Mouse (Mus musculus) A20 (cell line): Measurements from ENCODE around the gene Spint3.
A peak's percentile ranks its signal among the peaks of the same experiment; 100 is the strongest.
"Not testable (repeated sequence)": the region's sequence is repeated elsewhere in the genome, so short reads cannot be mapped to it uniquely, and the experiment has no call there.

ENCODE experiments used
- DNase-seq: peaks from one replicate; pipeline ENCODE4 v3.0.0-alpha.2; 2011; ENCODE audit warnings: low read depth, low spot score

Gene Spint3

DNA sequence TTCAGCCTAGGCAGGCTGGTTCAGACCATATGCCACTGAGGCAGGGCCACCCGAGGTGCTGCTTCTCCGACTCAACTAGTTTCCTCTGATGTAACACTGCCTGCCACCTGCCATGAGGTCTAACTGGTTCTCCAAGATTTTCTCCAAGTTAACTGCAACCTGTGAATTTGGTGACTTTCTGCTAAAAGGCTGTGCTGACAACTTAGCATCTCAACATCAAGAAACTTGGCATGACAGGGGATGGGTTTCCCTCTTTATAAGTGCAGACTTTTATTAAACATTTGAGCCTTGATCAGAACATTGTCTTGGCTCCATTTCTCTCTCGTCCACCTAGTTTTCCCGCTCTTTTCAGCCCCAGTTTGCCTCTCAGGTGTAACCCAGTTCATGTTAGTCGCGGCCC is at the start of gene Spint3:
Spint3 (minus strand) TSS at position 101 of the 400 bp plus-strand sequence.
- not testable (repeated sequence) for DNase-seq

DNA sequence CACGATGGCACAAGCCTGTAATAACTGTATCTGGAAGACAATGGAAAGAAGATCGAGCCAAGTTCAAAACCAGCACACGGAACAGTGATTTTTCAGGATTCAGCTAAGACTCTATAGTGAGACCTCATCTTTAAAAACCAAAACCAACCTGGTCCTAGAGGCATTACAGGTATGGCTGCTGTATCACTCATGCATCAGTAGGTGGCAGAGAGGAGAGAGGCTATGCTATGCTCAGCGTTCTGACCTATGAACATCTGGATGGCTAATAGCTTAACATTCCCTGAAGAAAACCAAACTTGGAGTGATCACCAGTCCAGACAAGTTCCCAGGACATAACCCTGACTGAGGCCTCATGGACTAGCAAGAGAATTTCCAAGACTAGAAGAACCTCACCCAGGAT is 48.5 kb upstream of the Spint3 start:
- DNase-seq: no peak

DNA sequence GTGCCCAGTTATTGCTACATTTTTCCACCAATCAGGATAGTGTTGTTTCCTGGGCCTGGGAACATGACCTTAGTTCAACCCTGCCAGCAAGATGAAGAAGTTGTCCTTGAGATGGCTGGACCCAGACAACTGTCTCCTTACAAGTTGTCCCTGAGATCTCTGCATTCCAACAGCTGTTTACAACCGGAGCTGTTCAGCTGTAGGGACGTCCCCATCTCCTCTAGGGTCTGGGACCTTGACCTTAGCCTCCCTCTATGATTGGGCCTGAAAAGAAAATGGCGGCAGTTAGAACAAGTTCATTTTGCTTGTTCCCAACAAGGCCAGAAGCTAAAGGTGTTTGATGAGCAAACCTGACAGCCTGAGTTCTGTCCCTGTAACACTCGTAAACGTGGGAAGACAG is 45.8 kb upstream of the Spint3 start:
- no peak for DNase-seq

DNA sequence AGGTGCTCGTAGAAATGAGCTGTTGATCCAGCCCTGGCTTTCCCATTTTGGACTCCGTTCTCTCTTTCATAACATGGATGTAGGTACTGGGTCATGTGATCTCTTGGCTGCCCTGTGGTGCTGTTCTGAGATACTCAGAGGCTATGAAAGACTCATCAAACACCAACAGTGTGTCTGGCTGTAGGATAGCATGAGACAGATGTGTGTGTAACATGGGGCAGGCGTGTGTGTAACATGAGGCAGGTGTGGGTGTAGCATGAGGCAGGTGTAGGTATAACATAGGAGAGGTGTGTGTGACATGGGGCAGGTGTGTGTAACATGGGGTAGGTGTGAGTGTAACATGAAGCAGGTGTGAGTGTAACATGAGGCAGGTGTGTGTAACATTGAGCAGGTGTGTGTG is 42.1 kb upstream of the Spint3 start:
- DNase-seq: no peak

DNA sequence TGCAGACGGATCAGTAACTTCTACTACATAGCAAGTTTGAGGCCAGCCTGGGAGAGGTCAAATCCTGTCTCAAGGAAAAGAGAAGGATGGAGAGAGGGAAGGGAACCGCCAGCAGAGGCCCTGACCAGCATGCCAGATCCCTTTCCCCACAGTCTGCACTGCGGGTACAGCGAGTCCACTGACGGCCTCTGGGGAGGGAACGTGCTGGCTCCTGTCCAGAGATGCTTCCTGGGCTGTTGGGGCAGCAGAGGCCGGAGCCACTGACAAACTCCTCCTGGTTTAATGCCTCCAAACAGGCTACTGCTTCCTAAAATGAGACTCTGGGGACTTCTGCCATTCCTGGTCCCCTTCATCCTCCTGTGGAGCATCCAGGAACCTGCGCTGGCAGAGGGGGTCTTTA is 40.2 kb upstream of the Spint3 start, which contains the start of the genes Wfdc6b and Wfdc8:
Wfdc6b (plus strand) TSS at position 52 of the 400 bp plus-strand sequence.
Wfdc8 (minus strand) TSS at position 156 of the 400 bp plus-strand sequence.
- DNase-seq: not testable (repeated sequence)

DNA sequence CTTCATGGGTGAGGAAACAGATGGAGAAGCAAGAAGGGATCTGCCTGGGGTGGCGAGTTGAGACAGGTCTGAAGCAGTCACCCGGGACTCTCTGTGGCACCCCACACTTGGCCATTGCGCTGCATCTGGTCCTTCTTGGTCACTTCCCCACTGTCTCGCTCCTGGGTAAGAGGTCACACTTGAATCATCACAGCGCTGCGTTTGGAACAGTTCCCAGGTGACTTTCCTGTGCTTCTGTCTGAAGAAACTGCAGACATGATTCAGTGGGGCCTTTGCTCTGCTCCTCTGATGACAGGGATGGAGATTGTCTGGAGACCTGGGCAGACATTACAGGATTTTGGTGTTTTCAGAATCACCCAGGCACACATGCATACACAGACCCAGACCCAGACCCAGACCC is 35.5 kb upstream of the Spint3 start:
- DNase-seq: no peak

DNA sequence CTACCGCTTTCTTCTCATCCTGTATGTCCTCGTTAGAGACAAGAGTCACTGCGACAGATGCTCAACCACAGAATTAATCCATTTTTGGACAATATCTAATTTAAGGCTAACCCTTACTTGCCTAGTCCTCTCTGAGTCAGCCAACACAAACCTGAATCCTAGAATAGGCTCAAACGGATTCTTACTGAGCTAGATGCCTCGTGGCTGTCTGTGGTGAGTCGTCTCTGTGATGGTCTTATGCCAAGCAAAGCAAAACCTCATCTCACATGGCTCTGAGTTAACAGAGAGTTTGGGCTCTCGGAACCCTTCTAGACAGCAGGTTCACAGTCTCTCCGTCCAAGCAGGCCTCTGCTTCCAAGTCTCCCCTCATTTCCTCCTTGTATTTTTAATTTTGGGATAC is 31.2 kb upstream of the Spint3 start:
- DNase-seq: no peak

DNA sequence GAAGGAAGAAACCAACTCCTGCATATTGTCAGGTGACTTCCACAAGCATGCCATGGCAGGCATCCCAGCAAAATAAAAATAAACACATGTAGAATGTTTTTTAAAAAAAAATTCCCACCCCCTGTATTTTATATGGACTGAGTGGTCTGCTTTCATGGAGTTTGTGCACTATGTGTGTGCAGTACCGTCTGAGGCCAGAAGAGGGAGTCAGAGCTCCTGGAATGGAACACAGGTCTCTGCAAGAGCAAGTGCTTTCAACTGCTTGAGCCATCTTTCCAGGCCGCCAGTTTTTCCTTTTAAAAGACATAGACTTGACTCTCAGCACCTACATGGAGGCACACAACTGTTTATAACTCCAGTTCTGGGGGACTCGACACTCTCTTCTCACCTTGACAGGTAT is 30.2 kb upstream of the Spint3 start:
- no peak for DNase-seq

DNA sequence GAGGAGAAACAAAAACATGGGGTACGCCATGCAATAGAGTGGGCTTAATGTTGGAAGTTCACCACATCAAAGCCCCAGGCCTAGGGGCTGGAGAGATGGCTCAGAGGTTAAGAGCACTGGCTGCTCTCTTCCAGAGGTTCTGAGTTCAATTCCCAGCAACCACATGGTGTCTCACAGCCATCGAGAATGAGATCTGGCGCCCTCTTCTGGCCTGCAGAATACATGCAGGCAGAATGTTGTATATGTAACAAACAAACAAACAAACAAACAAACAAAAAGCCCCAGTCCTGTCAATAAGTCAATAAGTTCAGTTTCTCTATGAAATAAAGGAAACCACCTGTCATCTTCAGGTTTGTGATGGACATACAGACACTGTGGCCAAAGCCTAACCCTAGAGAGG is 26.9 kb upstream of the Spint3 start:
- DNase-seq: peak; percentile 31

DNA sequence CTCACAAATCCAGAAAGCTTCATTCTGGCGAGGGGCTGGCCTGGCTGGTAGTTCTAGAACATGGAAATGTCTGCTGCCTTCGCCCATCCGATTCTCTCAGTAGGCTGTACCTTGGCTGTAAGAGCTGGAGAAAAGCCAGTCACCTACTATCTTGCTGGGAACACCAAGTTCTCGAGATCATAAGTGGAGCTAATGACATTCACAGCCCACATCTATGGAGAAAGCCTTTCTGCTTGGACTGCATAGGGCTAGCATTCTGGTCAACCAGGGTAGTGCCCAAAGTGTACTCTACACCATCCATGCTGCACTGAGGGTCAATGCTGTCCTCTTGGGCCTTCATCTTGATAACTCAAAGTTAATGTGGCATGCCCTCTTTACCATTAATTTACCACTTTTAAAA is 20.2 kb upstream of the Spint3 start, which contains the start of gene Eppin:
Eppin (minus strand) TSS at position 101 of the 400 bp plus-strand sequence.
- DNase-seq: no peak

DNA sequence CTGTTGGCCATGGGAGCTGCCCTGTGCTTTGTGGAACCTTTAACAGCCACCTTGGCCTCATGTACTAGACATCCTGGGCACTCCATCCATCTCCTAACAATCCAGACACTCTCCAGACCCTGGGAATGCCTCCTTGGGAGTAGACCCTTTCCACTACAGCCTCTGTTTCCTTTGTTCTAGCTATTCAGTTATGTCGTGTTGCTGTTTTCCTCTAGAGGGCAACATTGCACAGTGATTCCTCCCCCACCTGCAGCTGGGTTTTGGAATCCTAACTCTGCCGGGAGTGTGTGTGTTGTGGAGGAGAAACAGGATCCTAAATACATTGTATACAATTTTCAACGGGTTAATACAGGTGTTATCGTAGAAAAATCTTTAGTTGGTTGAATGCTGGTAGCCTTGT is 18.8 kb upstream of the Spint3 start:
- DNase-seq: peak; percentile 38

DNA sequence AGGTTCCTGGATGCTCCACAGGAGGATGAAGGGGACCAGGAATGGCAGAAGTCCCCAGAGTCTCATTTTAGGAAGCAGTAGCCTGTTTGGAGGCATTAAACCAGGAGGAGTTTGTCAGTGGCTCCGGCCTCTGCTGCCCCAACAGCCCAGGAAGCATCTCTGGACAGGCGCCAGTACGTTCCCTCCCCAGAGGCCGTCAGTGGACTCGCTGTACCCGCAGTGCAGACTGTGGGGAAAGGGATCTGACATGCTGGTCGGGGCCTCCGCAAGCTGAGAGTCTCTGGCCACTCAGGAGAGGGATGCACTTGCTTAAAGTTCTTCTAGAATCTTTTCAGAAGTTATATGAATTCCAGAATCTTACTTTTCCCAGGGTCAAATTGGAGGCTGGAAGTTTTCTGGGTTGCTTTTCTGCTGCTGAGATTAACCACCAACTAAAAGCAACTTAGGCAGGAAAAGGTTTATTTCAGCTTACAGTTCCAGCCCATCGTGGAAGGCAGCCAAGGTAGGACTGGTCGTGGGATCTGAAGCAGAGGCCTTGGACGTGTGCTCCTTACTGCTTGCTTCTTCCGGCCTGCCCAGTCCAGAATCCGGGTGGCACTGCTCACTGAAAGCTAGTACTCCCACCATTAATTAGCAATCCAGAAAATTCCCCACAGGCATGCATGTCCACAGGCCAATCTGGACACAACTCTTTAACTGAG is 11.9 kb upstream of the Spint3 start, which contains the start of gene Wfdc6a:
Wfdc6a (minus strand) TSS at position 423 of the 701 bp plus-strand sequence.
- DNase-seq: not testable (repeated sequence)

DNA sequence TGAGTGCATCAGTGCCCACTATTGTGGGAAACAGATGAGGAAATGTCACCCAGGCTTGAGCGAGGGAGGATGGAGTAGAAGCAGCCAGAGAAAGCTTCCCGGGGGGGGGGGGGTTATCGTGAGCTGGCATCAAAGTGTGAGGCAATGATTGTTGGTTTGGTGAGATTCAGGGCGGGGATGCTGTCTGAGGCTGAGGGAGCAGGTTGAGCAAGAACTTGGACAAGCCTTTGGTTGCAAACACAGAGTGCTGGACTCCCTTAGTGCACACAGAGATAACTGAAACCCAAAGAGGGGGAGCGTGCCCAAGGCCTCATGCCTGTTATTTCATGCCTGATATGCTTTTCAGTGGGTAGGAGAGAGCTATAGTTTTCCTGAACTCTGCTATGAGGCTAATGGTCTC is 5.8 kb downstream of the Spint3 start:
- no peak for DNase-seq

DNA sequence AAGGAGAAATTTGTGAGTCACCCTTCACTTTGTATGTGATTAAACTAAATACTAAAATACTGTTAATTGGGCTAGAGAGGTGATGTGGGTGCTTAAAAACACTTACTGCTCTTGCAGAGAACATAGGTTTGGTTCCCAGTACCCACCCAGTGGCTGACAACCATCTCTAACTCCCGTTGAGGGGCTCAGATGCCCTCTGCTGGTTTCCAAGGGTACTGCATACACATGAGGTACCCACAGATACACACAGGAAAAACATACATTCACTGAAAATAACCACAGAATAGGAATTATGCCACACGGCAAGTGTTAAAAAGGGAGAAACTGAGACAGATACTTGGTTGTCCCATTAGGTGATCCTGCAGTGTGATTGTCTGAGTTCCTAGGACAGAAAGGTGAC is 6.3 kb downstream of the Spint3 start:
- peak; percentile 10 for DNase-seq

DNA sequence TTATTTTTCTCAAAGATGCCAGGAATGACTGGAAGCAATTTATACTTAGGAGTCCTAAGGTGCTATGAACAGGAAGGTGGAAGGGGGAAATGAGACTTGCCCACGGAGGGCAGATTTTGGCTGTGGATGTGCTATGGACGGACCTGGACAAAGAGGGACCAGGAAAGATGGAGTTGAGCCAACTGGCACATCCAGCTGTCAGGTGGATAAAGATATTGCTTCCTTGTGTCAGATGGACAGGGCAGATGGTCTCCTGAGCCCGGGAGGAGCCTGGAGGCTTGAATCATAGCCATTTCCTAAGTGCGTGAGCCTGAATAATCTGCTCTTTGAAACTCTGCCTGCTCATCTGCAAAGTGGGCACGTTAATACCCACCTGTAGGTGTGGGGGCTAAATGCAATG is 8.9 kb downstream of the Spint3 start:
- DNase-seq: no peak

DNA sequence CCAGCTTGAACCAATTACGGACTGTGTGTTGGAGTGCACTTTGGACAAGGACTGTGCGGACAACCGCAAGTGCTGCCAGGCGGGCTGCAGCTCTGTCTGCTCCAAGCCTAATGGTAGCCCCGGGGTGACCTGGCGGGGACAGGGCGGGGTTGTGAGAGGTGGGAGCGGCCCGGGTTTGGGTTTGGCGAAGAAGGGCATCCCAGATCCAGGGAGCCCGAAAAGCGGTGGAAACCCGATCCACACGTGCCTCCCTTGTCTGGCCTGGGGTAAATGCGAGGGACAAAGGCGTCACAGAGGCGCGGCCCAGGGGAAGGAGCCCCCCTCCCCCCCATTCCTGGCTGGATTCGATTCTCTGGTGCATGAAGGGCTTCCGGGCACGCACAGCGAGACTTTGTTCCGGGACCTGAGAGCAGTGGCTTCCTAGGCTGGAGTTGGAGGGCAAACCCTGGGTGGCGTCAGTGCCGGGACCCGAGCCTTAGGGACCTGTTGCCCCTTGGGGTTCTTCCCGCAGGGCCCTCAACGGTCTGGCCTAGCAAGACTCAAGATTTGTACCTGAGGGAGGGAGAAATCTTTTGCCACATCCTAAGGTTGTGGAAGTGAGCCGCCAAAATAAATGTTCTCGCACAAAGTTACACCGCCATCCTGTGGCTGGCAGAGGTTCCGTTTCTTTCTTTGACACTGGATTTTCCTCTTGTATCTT is 9.8 kb downstream of the Spint3 start:
- no peak for DNase-seq

DNA sequence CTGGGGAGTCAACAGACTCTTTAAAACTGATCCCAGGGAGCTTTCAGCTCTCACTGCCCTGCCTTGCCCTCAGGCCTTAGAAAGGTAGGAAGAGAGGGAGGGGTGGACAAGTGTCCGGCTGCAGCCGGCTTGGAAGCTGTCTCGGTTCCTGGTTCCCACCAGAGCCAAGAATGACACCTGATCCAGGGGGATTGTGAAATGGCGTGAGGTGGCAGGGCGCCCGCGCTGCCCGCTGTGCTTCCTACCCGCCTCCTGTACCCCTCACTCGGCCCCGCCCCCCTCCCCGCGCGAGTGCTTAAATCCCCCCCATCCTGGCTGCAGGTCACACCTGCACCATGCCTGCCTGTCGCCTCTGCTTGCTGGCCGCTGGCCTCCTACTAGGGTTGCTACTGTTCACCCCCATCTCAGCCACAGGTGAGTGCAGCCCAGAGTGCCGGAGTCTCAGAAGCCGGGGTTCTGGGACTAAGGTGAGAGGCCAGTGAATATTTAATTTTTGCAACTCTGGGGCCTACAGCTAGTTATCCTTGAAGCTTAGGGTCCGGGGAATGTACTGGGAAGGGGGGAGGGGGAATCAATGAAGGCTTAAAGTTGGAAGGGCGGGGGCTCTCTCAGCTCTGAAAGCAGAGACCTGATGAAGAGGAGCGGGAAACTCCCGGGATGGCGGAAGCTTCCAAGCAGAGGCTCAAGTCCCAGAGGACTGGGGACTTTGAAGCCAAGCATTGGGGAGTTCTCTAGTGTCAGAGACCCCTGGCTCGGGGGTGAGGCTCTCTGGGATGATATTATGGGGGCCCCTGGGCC is 10.7 kb downstream of the Spint3 start, which contains the start of gene Wfdc2:
Wfdc2 (plus strand) TSS at position 23 of the 798 bp plus-strand sequence.
- no peak for DNase-seq

DNA sequence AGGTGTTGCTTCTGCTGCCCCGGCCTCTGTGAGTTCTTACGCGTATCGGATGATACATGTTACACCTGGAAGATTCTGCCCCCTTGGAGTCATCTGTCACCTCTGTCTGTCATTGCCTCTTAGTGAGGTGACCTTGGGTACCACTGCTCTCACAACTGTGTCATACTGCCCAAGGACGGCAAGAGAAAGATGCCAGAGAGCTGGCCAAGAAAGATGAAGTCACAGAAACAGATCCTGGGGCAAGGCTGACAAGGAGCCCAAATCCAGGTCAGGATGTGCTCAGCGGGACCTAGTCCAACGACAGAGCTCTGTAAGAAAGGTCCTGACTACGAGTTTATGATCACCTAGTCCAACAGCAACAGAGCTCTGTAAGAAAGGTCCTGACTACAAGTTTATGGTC is 13.2 kb downstream of the Spint3 start:
- no peak for DNase-seq

DNA sequence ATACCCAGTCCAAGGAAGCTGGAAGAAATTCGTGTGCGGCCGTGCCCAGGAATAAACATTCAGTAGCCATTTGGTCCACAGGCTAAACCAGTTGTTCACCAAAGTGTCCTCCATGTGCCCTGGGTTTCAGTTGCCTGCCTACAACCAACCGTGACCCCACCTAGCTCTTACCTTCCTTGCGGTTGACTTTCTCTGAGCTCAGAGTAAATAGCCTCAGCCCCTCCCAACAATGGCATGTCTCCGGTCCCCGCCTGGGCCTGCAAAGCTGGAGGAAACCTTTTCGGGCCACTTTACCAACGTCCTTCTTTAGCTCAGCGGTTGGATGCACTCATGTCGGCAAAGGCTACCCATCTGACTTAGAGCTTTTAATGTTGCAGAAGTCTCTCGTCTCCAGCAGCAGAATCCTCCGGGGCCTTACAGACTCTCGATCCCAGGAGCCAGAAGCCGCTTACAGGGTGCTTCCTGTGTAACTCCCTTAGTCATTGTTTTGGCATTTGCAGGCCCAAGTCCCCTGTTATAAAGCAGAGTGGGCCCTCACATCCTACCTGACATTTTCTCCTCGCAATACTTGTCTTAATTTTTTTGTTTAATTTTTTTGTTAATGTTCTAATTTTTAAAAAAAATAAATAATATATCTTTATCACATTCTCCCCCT is 14.1 kb downstream of the Spint3 start:
- DNase-seq: no peak

DNA sequence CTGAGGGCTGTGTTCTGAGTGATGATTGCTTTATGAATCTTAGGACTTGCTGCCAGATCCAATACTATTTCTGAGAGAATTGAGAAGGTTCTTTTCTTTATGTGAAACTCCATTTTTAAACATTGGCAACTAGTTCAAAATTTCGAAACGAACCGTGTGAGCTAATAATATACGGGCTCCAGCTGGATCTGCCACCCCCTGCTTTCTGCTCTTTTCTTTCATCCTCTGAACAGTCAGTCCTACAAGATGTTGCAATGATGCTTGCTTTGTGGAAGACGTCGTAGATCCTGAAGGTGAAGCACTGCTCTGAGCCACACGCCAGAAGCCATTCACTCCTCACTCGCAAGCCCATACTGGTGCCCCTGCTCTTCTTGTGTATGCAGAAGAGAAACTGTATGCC is 14.8 kb downstream of the Spint3 start:
- no peak for DNase-seq

DNA sequence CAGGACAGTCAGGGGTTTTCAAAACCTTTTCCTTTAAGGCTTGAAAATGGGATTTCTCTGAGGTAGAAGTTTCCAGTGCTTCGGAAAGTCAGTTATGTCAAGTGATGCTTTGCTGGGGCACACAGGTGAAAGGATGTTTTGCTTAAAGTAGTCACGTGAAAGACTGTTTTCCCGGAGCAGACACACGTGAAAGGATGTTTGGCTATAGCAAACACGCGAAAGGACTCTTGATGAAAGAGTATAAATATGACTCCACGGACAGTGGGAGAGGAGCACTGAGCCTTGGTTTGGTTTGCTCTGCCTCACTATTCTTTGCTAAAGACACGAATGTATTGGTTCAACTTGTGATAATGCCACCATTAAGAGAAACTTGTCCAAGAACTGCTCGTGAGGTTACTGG is 21.8 kb downstream of the Spint3 start:
- no peak for DNase-seq

DNA sequence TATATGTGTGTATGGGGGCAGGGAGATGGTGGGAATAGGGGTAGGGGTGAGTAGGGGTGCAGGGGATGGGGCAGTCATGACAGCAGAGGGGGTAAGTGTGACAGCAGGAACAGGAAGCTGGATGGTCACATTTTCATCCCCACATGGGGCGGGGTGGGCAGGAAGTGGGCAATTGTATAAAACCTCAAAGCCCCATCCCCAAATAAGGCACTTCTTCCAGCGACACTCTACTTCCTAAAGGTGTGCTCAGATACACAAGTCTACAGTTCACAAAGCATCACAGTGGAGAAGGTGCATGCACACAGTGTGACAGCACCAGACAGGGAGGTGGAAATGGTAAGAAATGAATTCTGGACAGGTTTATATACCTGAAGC is 22.4 kb downstream of the Spint3 start:
- DNase-seq: no peak
